Mouse (Mus musculus): ENCODE measurements around the gene Osbp2.

Osbp2 gene

GRCm38 (mm10) chr11:3862661-3863453 is 846 bp downstream of the Osbp2 start:
- in situ Hi-C loops (cut with MboI) = no loop called here

GRCm38 (mm10) chr11:3860361-3860760 is 3.3 kb downstream of the Osbp2 start:
- in situ Hi-C loops (cut with MboI) = no loop called here

- in situ Hi-C loops (cut with MboI) = no loop called here
Observed at GRCm38 (mm10) chr11:3859778-3860177, 3.9 kb downstream of the Osbp2 start.

GRCm38 (mm10) chr11:3857902-3858301 is 5.8 kb downstream of the Osbp2 start:
- in situ Hi-C loops (cut with MboI) = no loop called here

- in situ Hi-C loops (cut with MboI) = no loop called here
Observed at GRCm38 (mm10) chr11:3855846-3856245, 7.9 kb downstream of the Osbp2 start.

GRCm38 (mm10) chr11:3854156-3854555 is 9.5 kb downstream of the Osbp2 start:
- in situ Hi-C loops (cut with MboI) = no loop called here

- in situ Hi-C loops (cut with MboI) = no loop called here
Observed at GRCm38 (mm10) chr11:3853481-3854034, 10.1 kb downstream of the Osbp2 start.

GRCm38 (mm10) chr11:3853031-3853430 is 10.7 kb downstream of the Osbp2 start:
- in situ Hi-C loops (cut with MboI) = no loop called here

GRCm38 (mm10) chr11:3851872-3852271 is 11.8 kb downstream of the Osbp2 start:
- in situ Hi-C loops (cut with MboI) = no loop called here

- in situ Hi-C loops (cut with MboI) = no loop called here
Observed at GRCm38 (mm10) chr11:3850746-3851277, 12.9 kb downstream of the Osbp2 start.

- in situ Hi-C loops (cut with MboI) = no loop called here
Observed at GRCm38 (mm10) chr11:3850315-3850614, 13.4 kb downstream of the Osbp2 start.

GRCm38 (mm10) chr11:3849469-3850314 is 14.0 kb downstream of the Osbp2 start:
- in situ Hi-C loops (cut with MboI) = no loop called here

GRCm38 (mm10) chr11:3846351-3846750 is 17.4 kb downstream of the Osbp2 start:
- in situ Hi-C loops (cut with MboI) = no loop called here

GRCm38 (mm10) chr11:3843943-3844734 is 19.6 kb downstream of the Osbp2 start:
- in situ Hi-C loops (cut with MboI) = no loop called here

GRCm38 (mm10) chr11:3835271-3835670 is 28.4 kb downstream of the Osbp2 start:
- in situ Hi-C loops (cut with MboI) = no loop called here

- in situ Hi-C loops (cut with MboI) = no loop called here
Observed at GRCm38 (mm10) chr11:3834421-3835098, 29.1 kb downstream of the Osbp2 start.

GRCm38 (mm10) chr11:3833544-3834420 is 29.9 kb downstream of the Osbp2 start:
- in situ Hi-C loops (cut with MboI) = no loop called here

- in situ Hi-C loops (cut with MboI) = no loop called here
Observed at GRCm38 (mm10) chr11:3832193-3832901, 31.4 kb downstream of the Osbp2 start.

- in situ Hi-C loops (cut with MboI) = no loop called here
Observed at GRCm38 (mm10) chr11:3829736-3830135, 34.0 kb downstream of the Osbp2 start.

- in situ Hi-C loops (cut with MboI) = no loop called here
Observed at GRCm38 (mm10) chr11:3824138-3824537, 39.6 kb downstream of the Osbp2 start.

All from mature B cell (primary cell).